Mouse (Mus musculus) heart, postnatal 0 days (tissue): ENCODE measurements at regions not wholly inside any gene's neighbourhood (a gene's known extent, or its start where the extent isn't known, plus 50 kb on each side); places are given as distances from the start of the nearest gene placed in this dataset.

Source experiments
- CTCF ChIP-seq: IDR thresholded peaks from 2 replicates; pipeline ENCODE4 v1.5.1; 2016; ENCODE audit warnings: antibody characterized with exemption, control low read depth, low read depth
- EP300 ChIP-seq: IDR thresholded peaks from 2 replicates; pipeline ENCODE4 v1.6.1; 2016; ENCODE audit warnings: antibody characterized with exemption, low read depth

DNA sequence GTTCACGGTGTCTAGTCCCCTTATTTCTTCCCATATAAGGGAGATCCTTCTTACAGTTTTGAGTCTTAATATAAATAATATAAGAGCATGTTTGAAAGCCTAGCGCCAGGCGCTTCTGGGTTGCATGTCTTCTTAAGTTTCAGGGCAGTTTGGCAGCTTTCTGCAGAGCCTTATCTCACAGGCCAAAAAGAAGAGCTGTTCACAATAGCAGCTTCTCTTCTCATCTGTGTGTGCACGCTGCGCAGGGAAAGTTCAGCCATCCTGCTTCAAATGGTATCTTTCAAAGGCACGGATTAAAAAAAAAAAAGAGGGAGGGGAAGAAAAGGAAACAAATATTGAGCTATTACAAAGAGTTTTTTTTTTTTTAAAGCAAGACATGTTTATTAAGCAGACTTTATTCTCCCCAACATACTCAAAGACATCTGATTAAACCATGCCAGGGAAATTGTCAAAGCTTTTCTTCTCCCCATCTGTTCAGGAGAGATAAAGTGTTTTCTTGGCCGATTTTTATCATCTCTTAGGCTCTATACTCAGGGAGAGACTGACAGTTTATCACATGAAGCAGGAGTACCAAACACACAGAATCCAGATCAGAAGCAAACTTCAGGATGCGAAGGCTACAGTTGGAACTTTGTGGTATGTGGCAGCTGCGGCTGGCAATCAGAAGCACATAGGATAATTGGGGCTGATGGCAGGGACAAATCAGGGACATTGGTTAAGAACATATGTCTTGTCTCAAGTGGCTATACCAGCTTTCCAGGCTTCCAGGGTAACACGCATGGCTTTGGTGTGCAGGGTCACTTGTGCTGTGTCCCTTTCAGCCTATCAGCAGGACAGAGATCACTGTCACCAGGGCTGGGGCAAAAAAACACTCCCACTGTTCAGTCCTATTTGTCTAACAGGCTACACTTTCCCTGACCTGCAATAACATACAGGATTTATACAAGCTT lies 206.9 kb upstream of the Pfkp start:
- TF ChIP-seq CTCF, result no peak
- TF ChIP-seq EP300, result no peak
